In genomic region chr16:97887762-97888161, GRCm38 (mm10) we compare ENCODE assay signal across 21 mouse cellular contexts. TPM values are rescaled to one million over a fixed set of nuclear protein-coding genes. Genes with fewer than 3 reads are reported as not detected.
A peak's percentile ranks its signal among the peaks of the same experiment; 100 is the strongest.
DNase-seq lines count a peak whose midpoint lies in the region; ATAC-seq lines count a peak whose summit lies in the region.
"Had no signal": no experiment of that assay in that cellular context is flagged by ENCODE, and none has a peak within 500 bp of the region (broad histone marks: within the 10 kb centered on the region; RNA-seq: fewer than 3 reads in every experiment).

No protein-coding gene starts in this region.

- H3K4me1 ChIP-seq in heart, embryonic 12.5 days (replicated peaks) = no peaks in the 10 kb centered on the region
- H3K4me1 ChIP-seq: embryonic facial prominence, embryonic 15.5 days; forebrain, embryonic 10.5 days; forebrain, embryonic 15.5 days; hindbrain, embryonic 10.5 days; intestine, embryonic 15.5 days had no signal

- ATAC-seq in cerebellum, adult (ENCODE audit: insufficient number of reproducible peaks, low FRiP score, low TSS enrichment) = 0 out of 2 replicates have a peak, but pooled peaks have one; percentile 22
- no peak for ATAC-seq in heart, embryonic 12.5 days (ENCODE audit: insufficient number of reproducible peaks, low FRiP score)
- ATAC-seq: forebrain, embryonic 15.5 days; intestine, embryonic 15.5 days had no signal

- H3K9ac ChIP-seq in heart, embryonic 12.5 days = no peak overlapping the region
- H3K9ac ChIP-seq: embryonic facial prominence, embryonic 15.5 days; forebrain, embryonic 15.5 days; hindbrain, embryonic 14.5 days; intestine, embryonic 15.5 days had no signal

- H3K27me3 ChIP-seq in heart, embryonic 12.5 days (replicated peaks) = no peaks in the 10 kb centered on the region
- H3K27me3 ChIP-seq: embryonic facial prominence, embryonic 15.5 days; forebrain, embryonic 15.5 days; intestine, embryonic 15.5 days had no signal

- no peak overlapping the region for H3K4me3 ChIP-seq in heart, embryonic 12.5 days
- H3K4me3 ChIP-seq: embryonic facial prominence, embryonic 15.5 days; erythroblast, embryonic 14.5 days; forebrain, embryonic 10.5 days; forebrain, embryonic 15.5 days; hindbrain, embryonic 10.5 days; intestine, embryonic 15.5 days had no signal

- H3K4me2 ChIP-seq in heart, embryonic 12.5 days = no peak overlapping the region
- H3K4me2 ChIP-seq: embryonic facial prominence, embryonic 15.5 days; forebrain, embryonic 15.5 days; heart, embryonic 11.5 days; hindbrain, embryonic 14.5 days; intestine, embryonic 15.5 days had no signal

- H3K9me3 ChIP-seq in heart, embryonic 12.5 days (replicated peaks) = no peaks in the 10 kb centered on the region
- H3K9me3 ChIP-seq: embryonic facial prominence, embryonic 15.5 days; forebrain, embryonic 10.5 days; forebrain, embryonic 15.5 days; hindbrain, embryonic 10.5 days; intestine, embryonic 15.5 days had no signal

- H3K36me3 ChIP-seq in heart, embryonic 12.5 days = peaks cover 35% of the 10 kb centered on the region
- H3K36me3 ChIP-seq: forebrain, embryonic 15.5 days; intestine, embryonic 15.5 days had no signal

- no peak overlapping the region for H3K27ac ChIP-seq in heart, embryonic 12.5 days (ENCODE audit: poor library complexity, severe bottlenecking)
- H3K27ac ChIP-seq: embryonic facial prominence, embryonic 15.5 days; forebrain, embryonic 10.5 days; forebrain, embryonic 15.5 days; hindbrain, embryonic 10.5 days; hindbrain, embryonic 14.5 days; intestine, embryonic 15.5 days had no signal

- DNase-seq in cerebellum, postnatal 4 days (ENCODE audit: low spot score in 2 of 2) = no peak
- peak; percentile 31 for DNase-seq in cerebellum, adult 9-10 months
- DNase-seq in cerebellum, postnatal 25 days = peak; percentile 54 to 57
- DNase-seq in B cell, adult 2 months = no peak
- no peak for DNase-seq in layer of hippocampus, adult 18-20 months (ENCODE audit: low spot score in 2 of 2)
- no peak for DNase-seq in adrenal gland, adult 18-20 months (ENCODE audit: low spot score in 2 of 2)
- DNase-seq: adrenal gland, postnatal 14 days; embryo, embryonic 11 days; gastrocnemius, postnatal 10 days; heart, adult 18-20 months; kidney, adult 18-20 months had no signal

RNA-seq across cellular contexts. Expression of gene Prdm15, which starts 36.1 kb away (rescaled TPM):
- 7.3 and 9.1 TPM in 2 replicates for polyA plus RNA-seq in heart, embryonic 12.5 days (2016; fragmentation: Nextera tagmentation; extraction: Ambion mirVana)
- total RNA-seq in layer of hippocampus, adult 18-20 months (2021) = 10 to 100 TPM; 23.4 to 24.5 TPM
- total RNA-seq in adrenal gland, adult 18-20 months (2021) = 10 to 100 TPM; 11.9 to 12.8 TPM

Comparison
In these comparisons a context has a peak if more than half of its experiments do, and no peak if none do; other contexts are left out.
1. DNase-seq: peak in cerebellum, adult 9-10 months (single experiment) and cerebellum, postnatal 25 days (2 of 2); none in cerebellum, postnatal 4 days (0 of 2), B cell, adult 2 months (0 of 2), layer of hippocampus, adult 18-20 months (0 of 2) and adrenal gland, adult 18-20 months (0 of 2).